Mouse (Mus musculus) v-Abl transformed pro-B cells (cell line): Measurements from ENCODE around the gene Dtnbp1.

Source experiments
- in situ Hi-C, 2 experiments: fragments of 400-800 bp; cut with MboI; formaldehyde crosslinking; loops; one replicate each; pipeline ENCODE4 v1.15.1; 2025; ENCODE audit not compliant: unreplicated experiment in 2 of 2

Gene Dtnbp1

GRCm38 (mm10) chr13:45005861-45006260 lies 3.9 kb upstream of the Dtnbp1 start:
- in situ Hi-C loops: loop anchor here in 1 of 2 experiments (10.0 kb wide), 2 partner anchors 271 to 469 kb away; no protein-coding TSS in a partner anchor

DNA sequence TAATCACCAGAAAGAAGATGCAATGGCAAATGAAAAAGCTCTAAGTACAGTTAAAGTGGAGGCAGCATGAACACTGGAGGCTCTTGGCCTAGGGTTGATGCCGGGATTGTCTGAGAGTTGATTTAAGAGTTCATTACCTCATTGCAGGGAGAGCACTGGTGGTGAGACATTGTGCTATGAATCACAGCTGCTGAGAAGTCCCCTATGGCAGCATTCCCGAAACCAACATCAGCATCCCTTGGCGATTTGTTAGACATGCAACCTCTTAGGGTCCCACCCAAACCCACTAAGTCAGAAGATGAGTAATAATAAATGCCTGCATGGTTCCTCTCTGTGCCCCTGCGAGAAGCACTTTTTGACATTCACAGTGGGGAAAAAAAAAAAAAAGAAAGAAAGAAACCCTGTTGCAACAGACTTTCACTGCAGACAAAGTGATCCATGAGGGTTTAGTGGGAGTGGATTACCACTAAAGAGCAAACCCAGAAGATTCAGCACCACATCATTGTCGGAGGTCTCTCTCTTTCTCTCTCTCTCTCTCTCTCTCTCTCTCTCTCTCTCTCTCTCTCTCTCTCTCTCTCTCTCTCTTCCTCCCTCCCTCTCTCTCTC lies 3.1 kb upstream of the Dtnbp1 start:
- in situ Hi-C loops: loop anchor here in 1 of 2 experiments (10.0 kb wide), 2 partner anchors 270 to 470 kb away; no protein-coding TSS in a partner anchor

DNA sequence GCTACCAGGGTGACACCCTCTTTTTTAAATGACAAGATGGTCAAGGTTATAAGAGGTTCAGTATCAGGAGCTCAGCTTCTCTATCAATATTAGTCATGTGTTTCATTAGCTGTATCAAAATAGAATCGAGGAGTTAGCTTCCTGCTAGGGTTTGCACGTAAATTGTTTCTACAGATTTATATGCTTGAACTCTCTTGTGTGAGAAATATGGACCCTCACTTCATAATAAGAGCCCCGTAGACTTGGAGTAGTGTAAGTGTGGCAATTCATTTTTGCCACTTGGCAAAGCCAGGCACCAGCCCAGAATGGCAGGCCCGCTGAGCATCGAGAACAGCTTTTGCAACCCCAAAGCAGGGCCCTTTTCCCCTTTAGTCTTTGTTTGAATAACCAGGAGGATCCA lies 1.1 kb upstream of the Dtnbp1 start:
- in situ Hi-C loops: loop anchor here in 1 of 2 experiments (10.0 kb wide), 2 partner anchors 268 to 472 kb away; no protein-coding TSS in a partner anchor

DNA sequence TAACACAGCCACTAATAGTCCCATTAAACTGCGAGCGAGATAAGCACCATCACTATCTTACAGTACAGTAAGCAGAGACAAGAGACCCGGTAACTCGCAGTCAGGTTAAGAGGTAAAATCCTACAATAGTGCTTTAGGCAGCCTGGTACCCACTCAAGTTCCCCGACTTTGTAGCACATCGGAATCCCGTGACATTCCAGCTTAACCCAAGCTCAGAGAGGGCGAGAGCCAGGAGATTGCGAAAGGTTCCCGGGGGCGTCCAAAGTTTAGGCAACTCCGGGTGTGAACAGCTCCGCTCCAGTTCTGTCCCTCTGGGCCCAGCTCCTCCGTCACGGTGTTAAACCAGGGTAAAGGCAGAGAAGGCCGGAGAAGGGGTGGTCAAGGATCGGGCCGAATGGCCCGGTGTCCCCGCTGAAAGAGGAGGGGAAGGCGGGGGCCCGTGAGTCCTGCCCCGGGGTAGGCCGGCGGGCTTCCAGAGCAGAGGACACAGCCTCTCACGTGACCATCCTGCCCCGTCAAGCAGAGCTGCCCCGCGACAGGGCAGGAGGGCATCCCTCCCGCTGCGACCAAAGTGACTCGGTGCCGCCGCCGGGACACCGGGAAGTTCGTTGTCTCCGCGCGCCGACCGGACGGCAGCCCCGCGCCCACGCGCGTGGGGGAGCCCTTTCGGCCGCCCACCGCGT lies 578 bp downstream of the Dtnbp1 start:
- in situ Hi-C loops: loop anchor here in 1 of 2 experiments (10.0 kb wide), 2 partner anchors 267 to 473 kb away; no protein-coding TSS in a partner anchor

DNA sequence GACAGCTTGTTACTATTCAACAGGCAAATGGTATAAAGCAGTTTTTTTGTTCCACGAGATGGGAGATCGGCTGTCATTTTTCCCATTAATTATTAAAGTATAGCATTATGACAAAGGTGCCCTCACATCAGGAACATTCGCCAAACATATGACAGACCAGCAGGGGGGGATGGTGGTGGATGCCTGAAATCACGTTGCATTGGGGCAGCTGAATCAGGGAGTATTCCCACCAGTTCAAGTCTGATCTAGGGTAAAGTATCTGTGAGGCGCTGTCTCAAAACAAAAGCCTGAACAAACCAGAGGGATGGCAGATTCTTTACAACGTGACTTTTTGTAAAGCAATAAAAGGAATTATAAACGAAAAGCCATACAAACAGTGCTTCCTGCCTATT lies 1.1 kb downstream of the Dtnbp1 start:
- in situ Hi-C loops: loop anchor here in 1 of 2 experiments (10.0 kb wide), 2 partner anchors 266 to 474 kb away; no protein-coding TSS in a partner anchor

DNA sequence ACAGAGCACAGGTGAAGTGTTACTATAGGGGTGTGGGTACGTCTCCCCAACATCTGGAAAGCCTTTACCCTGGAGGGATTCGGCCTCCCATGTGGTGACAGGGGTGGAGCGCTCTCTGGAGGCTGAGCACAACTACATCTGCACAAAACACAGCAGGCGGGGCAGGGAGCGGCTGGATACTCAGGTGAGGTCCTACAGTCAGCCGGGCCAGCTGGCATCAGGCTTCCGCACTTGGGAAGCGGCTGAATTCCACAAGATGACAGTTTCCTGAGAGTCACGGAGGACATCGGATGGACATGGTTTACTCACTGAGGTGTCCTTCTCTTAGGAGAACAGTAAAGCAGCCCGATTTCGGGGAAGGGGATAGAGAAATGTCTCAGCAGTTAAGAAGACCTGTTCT lies 2.7 kb downstream of the Dtnbp1 start:
- in situ Hi-C loops: loop anchor here (25.0 kb wide), 7 partner anchors 937 to 1837 kb away; partner anchors contain the start of gene Tbc1d7 (in 1 of the 2)

DNA sequence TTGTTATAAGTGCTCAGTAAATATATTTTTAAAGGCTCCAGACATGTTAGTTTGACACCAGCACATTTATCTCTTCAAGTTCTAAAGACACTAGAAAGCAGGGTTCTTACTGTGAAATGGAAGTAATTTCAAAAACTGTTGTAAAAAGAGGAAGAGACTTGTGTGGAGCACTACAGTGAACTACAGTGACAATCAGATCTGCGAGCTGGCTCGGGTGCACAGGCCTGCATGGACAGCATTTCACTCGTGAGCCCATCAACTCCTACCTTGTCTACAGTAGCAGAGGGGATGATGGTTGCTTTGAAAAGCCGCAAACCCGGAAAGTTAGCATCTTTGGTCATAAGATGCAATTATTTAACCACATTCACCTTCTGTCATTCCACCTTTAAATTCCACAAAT lies 5.6 kb downstream of the Dtnbp1 start:
- in situ Hi-C loops: loop anchor here (25.0 kb wide), 7 partner anchors 934 to 1834 kb away; partner anchors contain the start of gene Tbc1d7 (in 1 of the 2)

GRCm38 (mm10) chr13:44992550-44993205 lies 9.3 kb downstream of the Dtnbp1 start:
- in situ Hi-C loops: loop anchor here (25.0 kb wide), 7 partner anchors 930 to 1830 kb away; partner anchors contain the start of gene Tbc1d7 (in 1 of the 2)

GRCm38 (mm10) chr13:44991936-44992335 lies 10.0 kb downstream of the Dtnbp1 start:
- in situ Hi-C loops: loop anchor here (25.0 kb wide), 7 partner anchors 930 to 1830 kb away; partner anchors contain the start of gene Tbc1d7 (in 1 of the 2)

GRCm38 (mm10) chr13:44990073-44990682 lies 11.8 kb downstream of the Dtnbp1 start:
- in situ Hi-C loops: loop anchor here (25.0 kb wide), 7 partner anchors 928 to 1828 kb away; partner anchors contain the start of gene Tbc1d7 (in 1 of the 2)

GRCm38 (mm10) chr13:44986352-44986751 lies 15.6 kb downstream of the Dtnbp1 start:
- in situ Hi-C loops: loop anchor here (25.0 kb wide), 7 partner anchors 924 to 1824 kb away; partner anchors contain the start of gene Tbc1d7 (in 1 of the 2)

GRCm38 (mm10) chr13:44985321-44985720 lies 16.6 kb downstream of the Dtnbp1 start:
- in situ Hi-C loops: loop anchor here (25.0 kb wide), 7 partner anchors 923 to 1823 kb away; partner anchors contain the start of gene Tbc1d7 (in 1 of the 2)

DNA sequence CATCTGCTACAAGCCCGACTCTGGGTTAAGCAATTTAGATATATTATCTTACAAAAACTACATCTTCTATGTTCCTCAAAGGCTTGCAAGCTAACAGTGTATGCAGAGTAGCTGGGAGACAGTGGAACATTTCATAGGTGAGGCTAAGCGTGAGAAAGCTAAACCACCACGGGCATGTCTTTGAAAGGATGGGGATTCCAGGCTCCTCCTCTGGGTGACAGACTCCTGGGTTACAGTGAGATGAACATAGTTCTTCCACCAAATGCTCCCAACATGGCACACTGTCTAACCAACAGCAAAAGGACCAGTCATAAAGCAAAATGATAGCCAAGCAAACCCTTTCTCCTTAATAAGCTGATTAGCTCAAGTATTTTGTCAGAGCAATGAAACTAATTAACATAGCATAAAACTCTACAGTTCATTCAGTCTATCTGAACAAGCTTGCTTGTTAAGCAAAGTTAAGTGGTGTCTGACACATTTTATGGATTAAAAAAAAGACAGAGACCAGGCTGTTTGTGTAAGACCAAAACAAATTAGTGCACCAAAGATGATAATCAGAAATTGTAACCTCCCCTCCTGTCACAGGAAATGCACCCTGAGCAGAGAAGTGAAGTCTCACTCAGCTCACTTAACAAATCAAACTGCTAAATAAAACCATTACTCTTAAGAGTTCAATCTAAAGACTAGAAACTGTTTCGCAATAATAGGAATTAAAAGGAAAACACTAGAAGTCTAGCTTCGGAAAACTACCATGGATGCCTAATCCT lies 18.1 kb downstream of the Dtnbp1 start:
- in situ Hi-C loops: loop anchor here (25.0 kb wide), 7 partner anchors 922 to 1822 kb away; partner anchors contain the start of gene Tbc1d7 (in 1 of the 2)

GRCm38 (mm10) chr13:44982799-44983198 lies 19.1 kb downstream of the Dtnbp1 start:
- in situ Hi-C loops: loop anchor here (25.0 kb wide), 7 partner anchors 920 to 1820 kb away; partner anchors contain the start of gene Tbc1d7 (in 1 of the 2)

GRCm38 (mm10) chr13:44979433-44979832 lies 22.5 kb downstream of the Dtnbp1 start:
- in situ Hi-C loops: loop anchor here (10.0 to 25.0 kb wide), 12 partner anchors 215 to 1817 kb away; partner anchors contain the start of gene Tbc1d7 (in 1 of the 2)

DNA sequence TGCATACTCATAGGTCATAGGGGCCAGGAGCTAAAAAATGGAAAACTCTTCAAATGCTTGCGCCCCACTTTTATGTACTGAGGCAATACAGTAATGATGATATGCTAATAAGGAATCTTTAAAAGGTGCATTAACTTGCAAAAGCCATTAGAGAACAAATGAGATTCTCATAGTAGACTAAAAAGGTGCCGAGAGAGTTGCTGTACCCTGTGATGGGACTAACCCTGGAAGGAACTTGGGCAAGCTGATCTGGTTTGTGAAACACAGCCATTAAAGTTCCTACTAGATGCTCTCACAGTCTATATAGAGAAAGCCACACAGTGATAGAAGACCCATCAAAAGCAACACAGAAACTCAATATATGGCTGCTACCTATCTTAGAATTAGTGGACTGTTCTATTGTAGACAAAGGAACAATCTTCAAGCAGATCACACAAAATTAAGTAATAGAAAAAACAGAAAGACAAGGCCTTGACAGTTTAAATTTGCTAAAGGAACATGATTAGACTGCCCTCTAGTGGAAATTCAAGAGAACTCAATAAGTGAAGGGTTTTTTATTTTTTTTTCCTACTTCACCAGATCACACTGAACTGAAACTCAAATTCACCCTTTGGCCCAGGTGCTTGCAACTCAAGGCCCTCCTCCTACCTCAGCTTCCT lies 24.3 kb downstream of the Dtnbp1 start:
- in situ Hi-C loops: loop anchor here (10.0 to 25.0 kb wide), 12 partner anchors 213 to 1815 kb away; partner anchors contain the start of gene Tbc1d7 (in 1 of the 2)

- in situ Hi-C loops: loop anchor here (10.0 to 25.0 kb wide), 12 partner anchors 212 to 1815 kb away; partner anchors contain the start of gene Tbc1d7 (in 1 of the 2)
Observed at GRCm38 (mm10) chr13:44977059-44977458, 24.9 kb downstream of the Dtnbp1 start.

GRCm38 (mm10) chr13:44960542-44961291 lies 41.2 kb downstream of the Dtnbp1 start:
- in situ Hi-C loops: no loop called here
